Mouse (Mus musculus) heart, embryonic 16.5 days (tissue): Measurements from ENCODE around the gene Uqcrc2. TPM values are rescaled to one million over a fixed set of nuclear protein-coding genes. Genes with fewer than 3 reads are reported as not detected.

Experiments used
- ATAC-seq: fragments of 200-750 bp; cut with Nextera tagmentation; replicated peaks from 2 replicates; pipeline ENCODE4 v1.8.0; 2017; ENCODE audit warnings: moderate number of reproducible peaks; ENCODE audit not compliant: insufficient read depth, low FRiP score; ENCODE audit errors: extremely low read depth
- H3K27ac ChIP-seq: fragments of 300-500 bp; sonication (generic); 2 replicates; pipeline ENCODE4 v1.5.1; 2014; ENCODE audit warnings: mild to moderate bottlenecking, low read length, control low read depth, moderate library complexity
- H3K27me3 ChIP-seq: fragments of 300-500 bp; sonication (generic); 2 replicates; pipeline ENCODE4 v1.6.1; 2014; ENCODE audit warnings: low read length, mixed read lengths; ENCODE audit not compliant: control insufficient read depth, insufficient read depth
- H3K36me3 ChIP-seq: fragments of 300-500 bp; sonication (generic); 2 replicates; pipeline ENCODE4 v1.6.1; 2014; ENCODE audit not compliant: control insufficient read depth, insufficient read depth
- H3K4me1 ChIP-seq: fragments of 300-500 bp; sonication (generic); 2 replicates; pipeline ENCODE4 v1.6.1; 2014; ENCODE audit warnings: low read length, mixed read lengths; ENCODE audit not compliant: control insufficient read depth, insufficient read depth
- H3K4me2 ChIP-seq: fragments of 300-500 bp; sonication (generic); 2 replicates; pipeline ENCODE4 v1.6.1; 2014; ENCODE audit warnings: low read depth, mild to moderate bottlenecking, control low read depth, low read length
- H3K4me3 ChIP-seq: fragments of 300-500 bp; sonication (generic); 2 replicates; pipeline ENCODE4 v1.5.1; 2014; ENCODE audit warnings: mild to moderate bottlenecking, control low read depth, low read length
- H3K9ac ChIP-seq: fragments of 300-500 bp; sonication (generic); 2 replicates; pipeline ENCODE4 v1.6.1; 2014; ENCODE audit warnings: low read length, control low read depth
- H3K9me3 ChIP-seq: fragments of 300-500 bp; sonication (generic); replicated peaks from 2 replicates; pipeline ENCODE4 v1.6.1; 2016; ENCODE audit warnings: low read length; ENCODE audit not compliant: control insufficient read depth
- WGBS: fragments of 180-500 bp; shearing (Covaris S2); extraction: QIAGEN DNeasy Blood & Tissue Kit; methylation state at CpG from one replicate; pipeline ENCODE4 v1.1.7; 2014; 5-methylcytosine and 5-hydroxymethylcytosine counted together
- polyA plus RNA-seq: library from polyadenylated mRNA; unstranded; fragments of >200 nt; fragmentation: Nextera tagmentation; extraction: Ambion mirVana; gene quantifications from 2 replicates; pipeline ENCODE4 v1.2.1, GENCODE M21; 2015

Gene Uqcrc2
- polyA plus RNA-seq, 1 experiment from 2014 or later, result 529 TPM

- ATAC-seq, result no peak
- H3K4me3 ChIP-seq, result no peak overlapping the region
- H3K4me2 ChIP-seq, result no peak overlapping the region
- no peak overlapping the region for H3K9ac ChIP-seq
- H3K9me3 ChIP-seq, result no peaks in the 10 kb centered on the region
- no peak overlapping the region for H3K27ac ChIP-seq
- no peaks in the 10 kb centered on the region; the same call in 1 of the 2 replicates for H3K36me3 ChIP-seq
- 86% methylated on average over 2 of the region's 2 CpGs for WGBS
- H3K4me1 ChIP-seq, result peaks cover 9% of the 10 kb centered on the region
- H3K27me3 ChIP-seq, result no peaks in the 10 kb centered on the region
Measured at GRCm38 (mm10) chr7:120696331-120696730, 61.4 kb downstream of the Uqcrc2 start.

- WGBS, result 83% methylated on average over 6 of the region's 6 CpGs
- H3K4me2 ChIP-seq, result no peak overlapping the region
- no peak overlapping the region for H3K9ac ChIP-seq
- no peak overlapping the region for H3K4me3 ChIP-seq
- H3K27ac ChIP-seq, result no peak overlapping the region
- no peaks in the 10 kb centered on the region for H3K27me3 ChIP-seq
- no peak for ATAC-seq
- peaks cover 20% of the 10 kb centered on the region for H3K4me1 ChIP-seq
- H3K36me3 ChIP-seq, result no peaks in the 10 kb centered on the region; the same call in 1 of the 2 replicates
- H3K9me3 ChIP-seq, result no peaks in the 10 kb centered on the region
Measured at GRCm38 (mm10) chr7:120699586-120699985, 64.6 kb downstream of the Uqcrc2 start.

- Histone ChIP-seq H3K9ac (no peak overlapping the region), H3K9me3 (no peaks in the 10 kb centered on the region), H3K4me2 (no peak overlapping the region), H3K27ac (no peak overlapping the region), H3K36me3 (no peaks in the 10 kb centered on the region), H3K4me3 (no peak overlapping the region), H3K4me1 (peaks cover 17% of the 10 kb centered on the region), H3K27me3 (no peaks in the 10 kb centered on the region)
- WGBS, result 45% methylated on average over 3 of the region's 3 CpGs
- ATAC-seq, result no peak
Measured at GRCm38 (mm10) chr7:120703888-120704287, 68.9 kb downstream of the Uqcrc2 start.

Other genes with a start within 250 kb of the Uqcrc2 start
- not detected in 2 replicates for gene Abca16, start 225.5 kb upstream of the Uqcrc2 start, polyA plus RNA-seq
- gene Pdzd9, start 35.2 kb downstream of the Uqcrc2 start, polyA plus RNA-seq, result 0.30 and 0.46 TPM in 2 replicates
- gene Mosmo, start 42.4 kb downstream of the Uqcrc2 start, polyA plus RNA-seq, result 6.9 and 8.5 TPM in 2 replicates
- gene Vwa3a, start 104.1 kb downstream of the Uqcrc2 start, polyA plus RNA-seq, result 1.0 TPM in 2 replicates
- not detected in 2 replicates for gene Gm5737, start 177.2 kb downstream of the Uqcrc2 start, polyA plus RNA-seq
- gene Eef2k, start 207.7 kb downstream of the Uqcrc2 start, polyA plus RNA-seq, result 35.8 and 42.5 TPM in 2 replicates